Mouse (Mus musculus): ENCODE data around the gene D430041D05Rik. TPM values are rescaled to one million over a fixed set of nuclear protein-coding genes. Genes with fewer than 3 reads are reported as not detected.

Gene D430041D05Rik
- polyA plus RNA-seq, 1 experiment from 2014 or later = 5.7 TPM

GRCm38 (mm10) chr2:104430566-104430965 lies 19.8 kb upstream of the D430041D05Rik start:
- H3K9ac ChIP-seq = no peak overlapping the region
- no peak for ATAC-seq (ENCODE audit: low read depth)
- no peaks in the 10 kb centered on the region for H3K9me3 ChIP-seq
- no peaks in the 10 kb centered on the region for H3K27me3 ChIP-seq
- H3K4me3 ChIP-seq = no peak overlapping the region
- no peak overlapping the region for H3K4me2 ChIP-seq
- H3K27ac ChIP-seq (replicated peaks) = no peak overlapping the region
- no peaks in the 10 kb centered on the region for H3K4me1 ChIP-seq (replicated peaks)
- peaks cover 51% of the 10 kb centered on the region for H3K36me3 ChIP-seq
- WGBS = 90% methylated on average over 5 of the region's 5 CpGs

GRCm38 (mm10) chr2:104426112-104426511 lies 15.3 kb upstream of the D430041D05Rik start:
- no peak overlapping the region for H3K4me2 ChIP-seq
- H3K4me3 ChIP-seq = no peak overlapping the region
- no peaks in the 10 kb centered on the region for H3K4me1 ChIP-seq (replicated peaks)
- H3K36me3 ChIP-seq = peaks cover 18% of the 10 kb centered on the region
- H3K27me3 ChIP-seq = no peaks in the 10 kb centered on the region
- H3K27ac ChIP-seq (replicated peaks) = no peak overlapping the region
- no peaks in the 10 kb centered on the region for H3K9me3 ChIP-seq
- 89% methylated on average over 3 of the region's 3 CpGs for WGBS
- no peak overlapping the region for H3K9ac ChIP-seq
- ATAC-seq (ENCODE audit: low read depth) = no peak

GRCm38 (mm10) chr2:104422230-104422629 lies 11.4 kb upstream of the D430041D05Rik start:
- no peak overlapping the region for H3K27ac ChIP-seq (replicated peaks)
- H3K4me1 ChIP-seq (replicated peaks) = no peaks in the 10 kb centered on the region
- no peak for ATAC-seq (ENCODE audit: low read depth)
- no peaks in the 10 kb centered on the region for H3K27me3 ChIP-seq
- no peak overlapping the region for H3K4me2 ChIP-seq
- H3K9ac ChIP-seq = no peak overlapping the region
- H3K36me3 ChIP-seq = no peaks in the 10 kb centered on the region
- no peaks in the 10 kb centered on the region for H3K9me3 ChIP-seq
- H3K4me3 ChIP-seq = no peak overlapping the region
- 14% methylated on average over 1 of the region's 1 CpGs for WGBS

GRCm38 (mm10) chr2:104420805-104421204 lies 10.0 kb upstream of the D430041D05Rik start:
- WGBS = 83% methylated on average over 4 of the region's 4 CpGs
- Histone ChIP-seq H3K36me3 (no peaks in the 10 kb centered on the region), H3K27ac (replicated peaks) (no peak overlapping the region), H3K4me1 (replicated peaks) (no peaks in the 10 kb centered on the region), H3K9me3 (no peaks in the 10 kb centered on the region), H3K9ac (no peak overlapping the region), H3K4me3 (no peak overlapping the region), H3K27me3 (no peaks in the 10 kb centered on the region), H3K4me2 (no peak overlapping the region)
- no peak for ATAC-seq (ENCODE audit: low read depth)

- 73% methylated on average over 1 of the region's 1 CpGs for WGBS
- Histone ChIP-seq H3K4me1 (replicated peaks) (no peaks in the 10 kb centered on the region), H3K4me2 (no peak overlapping the region), H3K9ac (no peak overlapping the region), H3K27me3 (no peaks in the 10 kb centered on the region), H3K36me3 (no peaks in the 10 kb centered on the region), H3K9me3 (no peaks in the 10 kb centered on the region), H3K4me3 (no peak overlapping the region), H3K27ac (replicated peaks) (no peak overlapping the region)
- no peak for ATAC-seq (ENCODE audit: low read depth)
Observed at GRCm38 (mm10) chr2:104419999-104420398, 9.2 kb upstream of the D430041D05Rik start.

- no peaks in the 10 kb centered on the region for H3K4me1 ChIP-seq (replicated peaks)
- H3K27me3 ChIP-seq = no peaks in the 10 kb centered on the region
- no peak for ATAC-seq (ENCODE audit: low read depth)
- WGBS = 84% methylated on average over 2 of the region's 2 CpGs
- H3K4me2 ChIP-seq = no peak overlapping the region
- H3K9me3 ChIP-seq = no peaks in the 10 kb centered on the region
- H3K36me3 ChIP-seq = no peaks in the 10 kb centered on the region
- no peak overlapping the region for H3K4me3 ChIP-seq
- H3K9ac ChIP-seq = no peak overlapping the region
- H3K27ac ChIP-seq (replicated peaks) = no peak overlapping the region
Observed at GRCm38 (mm10) chr2:104419411-104419810, 8.6 kb upstream of the D430041D05Rik start.

GRCm38 (mm10) chr2:104413011-104413410 lies 2.2 kb upstream of the D430041D05Rik start:
- H3K9ac ChIP-seq = no peak overlapping the region
- ATAC-seq (ENCODE audit: low read depth) = no peak
- 83% methylated on average over 3 of the region's 3 CpGs for WGBS
- H3K4me1 ChIP-seq (replicated peaks) = peaks cover 15% of the 10 kb centered on the region
- H3K4me3 ChIP-seq = no peak overlapping the region
- H3K27me3 ChIP-seq = peaks cover 31% of the 10 kb centered on the region
- H3K36me3 ChIP-seq = no peaks in the 10 kb centered on the region
- no peaks in the 10 kb centered on the region for H3K9me3 ChIP-seq
- no peak overlapping the region for H3K4me2 ChIP-seq
- H3K27ac ChIP-seq (replicated peaks) = no peak overlapping the region

- peaks cover 20% of the 10 kb centered on the region for H3K4me1 ChIP-seq (replicated peaks)
- no peak overlapping the region for H3K27ac ChIP-seq (replicated peaks)
- H3K4me3 ChIP-seq = no peak overlapping the region
- no peaks in the 10 kb centered on the region for H3K9me3 ChIP-seq
- H3K9ac ChIP-seq = no peak overlapping the region
- no peak overlapping the region for H3K4me2 ChIP-seq
- ATAC-seq (ENCODE audit: low read depth) = no peak
- 47% methylated on average over 4 of the region's 4 CpGs for WGBS
- no peaks in the 10 kb centered on the region for H3K36me3 ChIP-seq
- peaks cover 36% of the 10 kb centered on the region for H3K27me3 ChIP-seq
Observed at GRCm38 (mm10) chr2:104412496-104412895, 1.7 kb upstream of the D430041D05Rik start.

- Histone ChIP-seq H3K9ac (no peak overlapping the region), H3K27ac (replicated peaks) (no peak overlapping the region), H3K27me3 (peaks cover 39% of the 10 kb centered on the region), H3K4me3 (no peak overlapping the region), H3K9me3 (no peaks in the 10 kb centered on the region), H3K36me3 (no peaks in the 10 kb centered on the region), H3K4me2 (no peak overlapping the region), H3K4me1 (replicated peaks) (peaks cover 27% of the 10 kb centered on the region)
- WGBS = 91% methylated on average over 7 of the region's 7 CpGs
- ATAC-seq (ENCODE audit: low read depth) = no peak
Observed at GRCm38 (mm10) chr2:104411806-104412205, 993 bp upstream of the D430041D05Rik start.

GRCm38 (mm10) chr2:104409851-104410821 lies 677 bp downstream of the D430041D05Rik start:
- H3K27me3 ChIP-seq = peaks cover 39% of the 10 kb centered on the region
- under 1% methylated on average over 96 of the region's 111 CpGs for WGBS
- H3K36me3 ChIP-seq = no peaks in the 10 kb centered on the region

GRCm38 (mm10) chr2:104408351-104408750 lies 2.5 kb downstream of the D430041D05Rik start:
- no peak overlapping the region for H3K27ac ChIP-seq (replicated peaks)
- ATAC-seq (ENCODE audit: low read depth) = no peak
- H3K4me2 ChIP-seq = peak overlapping the region; percentile 78
- no peaks in the 10 kb centered on the region for H3K36me3 ChIP-seq
- peak overlapping the region; percentile 2; the same call in 1 of the 2 replicates for H3K9ac ChIP-seq
- H3K27me3 ChIP-seq = peaks cover 39% of the 10 kb centered on the region
- no peaks in the 10 kb centered on the region for H3K9me3 ChIP-seq
- 70% methylated on average over 7 of the region's 7 CpGs for WGBS
- H3K4me3 ChIP-seq = peak overlapping the region; percentile 83
- H3K4me1 ChIP-seq (replicated peaks) = peaks cover 37% of the 10 kb centered on the region

More at GRCm38 (mm10) chr2:104409851-104410821, 677 bp downstream of the D430041D05Rik start:
- Histone ChIP-seq H3K9me3 (no peaks in the 10 kb centered on the region), H3K27ac (replicated peaks) (peak overlapping the region; percentile 94), H3K4me3 (peak overlapping the region; percentile 83), H3K4me2 (peak overlapping the region; percentile 78), H3K9ac (peak overlapping the region; percentile 91), H3K4me1 (replicated peaks) (peaks cover 37% of the 10 kb centered on the region)
- ATAC-seq (ENCODE audit: low read depth) = peak; percentile 92

- Histone ChIP-seq H3K4me3 (peak overlapping the region; percentile 83; the same call in 1 of the 2 replicates), H3K9ac (0 out of 2 replicates have a peak overlapping the region, but pooled peaks have one; percentile 2), H3K4me2 (peak overlapping the region; percentile 78), H3K9me3 (no peaks in the 10 kb centered on the region), H3K27me3 (peaks cover 35% of the 10 kb centered on the region), H3K36me3 (no peaks in the 10 kb centered on the region), H3K4me1 (replicated peaks) (peaks cover 37% of the 10 kb centered on the region), H3K27ac (replicated peaks) (no peak overlapping the region)
- 75% methylated on average over 4 of the region's 4 CpGs for WGBS
- no peak for ATAC-seq (ENCODE audit: low read depth)
Observed at GRCm38 (mm10) chr2:104407913-104408312, 2.9 kb downstream of the D430041D05Rik start.

Measured in neural tube, embryonic 13.5 days (tissue).